Mouse (Mus musculus): Measurements from ENCODE around the gene St3gal2. TPM values are rescaled to one million over a fixed set of nuclear protein-coding genes. Genes with fewer than 3 reads are reported as not detected.
"Not testable (repeated sequence)": the region's sequence is repeated elsewhere in the genome, so short reads cannot be mapped to it uniquely, and the experiment has no call there.

Gene St3gal2
- total RNA-seq, 2 experiments from 2014 or later = 44.0 to 44.9 TPM

- DNase-seq (ENCODE audit: low spot score in 2 of 2) = no peak
Measured at GRCm38 (mm10) chr8:110987805-110988744, 68.4 kb downstream of the St3gal2 start.

GRCm38 (mm10) chr8:110990017-110990416 is 70.3 kb downstream of the St3gal2 start:
- DNase-seq (ENCODE audit: low spot score in 2 of 2) = no peak

- no peak for DNase-seq (ENCODE audit: low spot score in 2 of 2)
Measured at GRCm38 (mm10) chr8:110996641-110997430, 77.1 kb downstream of the St3gal2 start.

GRCm38 (mm10) chr8:110997547-110998531 is 78.1 kb downstream of the St3gal2 start, which contains the start of gene Ddx19a:
Gene Ddx19a, minus strand, starts transcription at chr8:110997800.
- DNase-seq (ENCODE audit: low spot score in 2 of 2) = peak; percentile 71 to 89

GRCm38 (mm10) chr8:111010230-111010991 is 90.7 kb downstream of the St3gal2 start:
- not testable (repeated sequence) for DNase-seq (ENCODE audit: low spot score in 2 of 2)

Small RNAs within 50 kb of the gene (microRNA-seq; reads per million reads assigned to microRNA genes)
- not detected for gene Mir3473d

Other genes starting within 250 kb of the St3gal2 start
- 10 to 100 TPM; 73.8 to 79.3 TPM for gene Mtss1l, start 198.4 kb upstream of the St3gal2 start, total RNA-seq (2021)
- gene Il34, start 114.0 kb upstream of the St3gal2 start, total RNA-seq (2021) = 10 to 100 TPM in 1 of 2 experiments, 1 to 10 TPM in 1; 7.9 to 10.4 TPM
- 10 to 100 TPM; 59.5 to 66.6 TPM for gene Cog4, start 73.3 kb upstream of the St3gal2 start, total RNA-seq (2021)
- 10 to 100 TPM; 56.3 to 63.0 TPM for gene Sf3b3, start 73.1 kb upstream of the St3gal2 start, total RNA-seq (2021)
- gene Fuk, start 17.4 kb upstream of the St3gal2 start, total RNA-seq (2021) = 1 to 10 TPM; 5.9 to 6.5 TPM
- gene Ddx19a, start 77.9 kb downstream of the St3gal2 start, total RNA-seq (2021) = 10 to 100 TPM; 50.6 to 56.3 TPM
- gene Ddx19b, start 111.8 kb downstream of the St3gal2 start, total RNA-seq (2021) = 10 to 100 TPM; 10.2 to 10.7 TPM
- 10 to 100 TPM; 47.1 to 52.3 TPM for gene Aars, start 113.2 kb downstream of the St3gal2 start, total RNA-seq (2021)
- not detected for gene Exosc6, start 136.4 kb downstream of the St3gal2 start, total RNA-seq (2021)
- 1 to 10 TPM; 1.4 to 2.4 TPM for gene Clec18a, start 172.5 kb downstream of the St3gal2 start, total RNA-seq (2021)
- 10 to 100 TPM; 43.0 to 49.6 TPM for gene Pdpr, start 174.7 kb downstream of the St3gal2 start, total RNA-seq (2021)